In the genomic region with DNA sequence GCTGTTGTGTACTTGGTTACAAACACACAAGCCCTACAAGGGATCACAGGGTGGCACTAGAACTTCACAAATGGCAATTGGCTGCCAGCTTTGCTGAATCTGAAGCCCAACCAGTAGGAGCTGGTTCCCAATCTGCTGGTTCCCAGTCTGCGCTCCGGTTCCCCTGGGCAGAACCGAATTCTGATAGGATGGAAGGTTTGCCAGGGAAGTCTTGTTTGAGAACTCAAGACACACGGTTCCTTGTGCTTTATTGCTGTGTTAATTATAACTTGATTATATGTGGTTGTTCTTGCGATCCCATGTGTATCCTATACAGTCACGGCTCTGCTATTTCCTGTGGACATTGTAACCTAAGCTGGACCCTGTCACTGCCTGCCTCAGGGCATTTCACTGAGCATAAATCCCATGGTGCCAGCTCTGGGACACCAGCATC, we compare ENCODE assay signal across 10 mouse cellular contexts. TPM values are rescaled to one million over a fixed set of nuclear protein-coding genes. Genes with fewer than 3 reads are reported as not detected.
DNase-seq lines count a peak whose midpoint lies in the region; ATAC-seq and TF ChIP-seq lines count a peak whose summit lies in the region.
"Had no signal": no experiment of that assay in that cellular context is flagged by ENCODE, and none has a peak within 500 bp of the region (broad histone marks: within the 10 kb centered on the region; RNA-seq: fewer than 3 reads in every experiment).

No protein-coding gene starts in this region.

- H3K27ac ChIP-seq in embryonic facial prominence, embryonic 14.5 days (replicated peaks; ENCODE audit: low read depth, low read length), result no peak overlapping the region
- no peak overlapping the region for H3K27ac ChIP-seq in midbrain, embryonic 16.5 days (ENCODE audit: low read length)
- H3K27ac ChIP-seq: liver, embryonic 15.5 days had no signal

- H3K4me1 ChIP-seq in embryonic facial prominence, embryonic 14.5 days (ENCODE audit: control insufficient read depth, insufficient read depth, low read length), result no peaks in the 10 kb centered on the region
- H3K4me1 ChIP-seq in midbrain, embryonic 16.5 days (ENCODE audit: control insufficient read depth, insufficient read depth, low read length), result no peaks in the 10 kb centered on the region

- 0 out of 2 replicates have a peak, but pooled peaks have one; percentile 50 for ATAC-seq in embryonic facial prominence, embryonic 14.5 days (ENCODE audit: low read depth)
- ATAC-seq in midbrain, embryonic 16.5 days, result no peak

- H3K79me2 ChIP-seq in C2C12 (ENCODE audit: control insufficient read depth, insufficient read depth), result no peaks in the 10 kb centered on the region

- WGBS in embryonic facial prominence, embryonic 14.5 days, result 47% methylated on average over 6 of the region's 6 CpGs
- WGBS in midbrain, embryonic 16.5 days, result 82% methylated on average over 6 of the region's 6 CpGs

- peak; percentile 32 for TF ChIP-seq CTCF in C2C12 (IDR thresholded peaks at IDR 0.05; ENCODE audit: control insufficient read depth, insufficient read depth, insufficient read length)

- no peak overlapping the region; the same call in 1 of the 2 replicates for H3K9ac ChIP-seq in embryonic facial prominence, embryonic 14.5 days (ENCODE audit: low read depth, low read length)
- no peak overlapping the region for H3K9ac ChIP-seq in midbrain, embryonic 16.5 days (ENCODE audit: low read depth, low read length)
- H3K9ac ChIP-seq: liver, embryonic 15.5 days had no signal

- peak overlapping the region; percentile 26; the same call in 1 of the 2 replicates for H3K4me2 ChIP-seq in embryonic facial prominence, embryonic 14.5 days (ENCODE audit: low read depth, low read length)
- H3K4me2 ChIP-seq in midbrain, embryonic 16.5 days (ENCODE audit: low read length), result no peak overlapping the region
- H3K4me2 ChIP-seq: liver, embryonic 15.5 days had no signal

- no peaks in the 10 kb centered on the region for H3K9me3 ChIP-seq in embryonic facial prominence, embryonic 14.5 days (ENCODE audit: control insufficient read depth, low read length)
- H3K9me3 ChIP-seq in midbrain, embryonic 16.5 days (replicated peaks; ENCODE audit: control insufficient read depth, low read length, poor library complexity, severe bottlenecking), result no peaks in the 10 kb centered on the region
- H3K9me3 ChIP-seq: liver, embryonic 15.5 days had no signal

- H3K79me3 ChIP-seq in C2C12 (ENCODE audit: low read depth), result no peaks in the 10 kb centered on the region

- H3K4me3 ChIP-seq in C2C12 (ENCODE audit: insufficient read depth, poor library complexity, severe bottlenecking), result no peak overlapping the region
- H3K4me3 ChIP-seq in embryonic facial prominence, embryonic 14.5 days (ENCODE audit: low read depth, low read length), result no peak overlapping the region
- H3K4me3 ChIP-seq in midbrain, embryonic 16.5 days (ENCODE audit: low read depth, low read length), result no peak overlapping the region
- H3K4me3 ChIP-seq: liver, embryonic 15.5 days had no signal

- peak; percentile 39 for DNase-seq in gastrocnemius, adult 18-20 months (ENCODE audit: low spot score)
- DNase-seq in gastrocnemius, adult 8-10 months (ENCODE audit: low spot score in 2 of 2), result no peak
- DNase-seq in embryonic facial prominence, embryonic 14.5 days (ENCODE audit: low spot score), result peak; percentile 61
- DNase-seq in kidney, postnatal 25 days, result peak; percentile 60 to 75
- DNase-seq in urinary bladder, postnatal 14 days (ENCODE audit: low spot score), result peak; percentile 52
- DNase-seq in retina, embryonic 14.5 days (ENCODE audit: low spot score), result no peak

- H3K27me3 ChIP-seq in C2C12 (ENCODE audit: control insufficient read depth, insufficient read depth, insufficient read length), result no peaks in the 10 kb centered on the region
- no peaks in the 10 kb centered on the region for H3K27me3 ChIP-seq in embryonic facial prominence, embryonic 14.5 days (replicated peaks; ENCODE audit: control insufficient read depth, insufficient read depth, low read length)
- H3K27me3 ChIP-seq in midbrain, embryonic 16.5 days (ENCODE audit: control insufficient read depth, insufficient read depth, low read depth, low read length), result no peaks in the 10 kb centered on the region
- H3K27me3 ChIP-seq: liver, embryonic 15.5 days had no signal

- peaks cover 10% of the 10 kb centered on the region for H3K36me3 ChIP-seq in C2C12 (ENCODE audit: control insufficient read depth, insufficient read depth)
- 0 out of 2 replicates have a peak, but pooled peaks cover 4% of the 10 kb centered on the region for H3K36me3 ChIP-seq in embryonic facial prominence, embryonic 14.5 days (ENCODE audit: control insufficient read depth, insufficient read depth, low read length)
- no peaks in the 10 kb centered on the region for H3K36me3 ChIP-seq in midbrain, embryonic 16.5 days (ENCODE audit: control insufficient read depth, insufficient read depth, low read length)

- no peak overlapping the region for H3ac ChIP-seq in C2C12 (ENCODE audit: control insufficient read depth, insufficient read length, low read depth)

TF ChIP-seq in C2C12, 6 proteins besides CTCF, POLR2A, EP300 and RAD21:
- TF ChIP-seq USF1 (IDR thresholded peaks at IDR 0.05; ENCODE audit: low read depth) (no peak), FOSL1 (IDR thresholded peaks at IDR 0.05; ENCODE audit: insufficient read depth, low read length, poor library complexity, severe bottlenecking) (peak; percentile 18)

RNA-seq across cellular contexts. Expression of a gene that starts 37.6 kb away (rescaled TPM):
- not detected for total RNA-seq in gastrocnemius, adult 18-20 months (2021)
- under 1 TPM in 2 of 4 experiments, not detected in 2; 0.13 to 0.25 TPM for total RNA-seq in gastrocnemius, adult 8-10 months (2022)
- not detected for polyA plus RNA-seq in C2C12 (2012; fragmentation: generic; extraction: Trizol)
- 1.6 and 1.8 TPM in 2 replicates for polyA plus RNA-seq in embryonic facial prominence, embryonic 14.5 days (2014; fragmentation: Nextera tagmentation; extraction: Ambion mirVana)
- polyA plus RNA-seq in midbrain, embryonic 16.5 days (2015; fragmentation: Nextera tagmentation; extraction: Ambion mirVana), result not detected in 2 replicates
- total RNA-seq: ES-E14 had no signal

RNA-seq across cellular contexts. Expression of a gene that starts 52.1 kb away (rescaled TPM):
- under 1 TPM; 0.21 to 0.36 TPM for total RNA-seq in gastrocnemius, adult 18-20 months (2021)
- under 1 TPM; 0.12 to 0.72 (median 0.32) TPM for total RNA-seq in gastrocnemius, adult 8-10 months (2022)
- 0.02 TPM for polyA plus RNA-seq in C2C12 (2012; fragmentation: generic; extraction: Trizol)
- polyA plus RNA-seq in embryonic facial prominence, embryonic 14.5 days (2014; fragmentation: Nextera tagmentation; extraction: Ambion mirVana), result 1.2 and 2.3 TPM in 2 replicates
- 0.55 and 0.62 TPM in 2 replicates for polyA plus RNA-seq in midbrain, embryonic 16.5 days (2015; fragmentation: Nextera tagmentation; extraction: Ambion mirVana)
- total RNA-seq: ES-E14 had no signal

Comparison
In these comparisons a context has a peak if more than half of its experiments do, and no peak if none do; other contexts are left out.
1. DNase-seq: peak in gastrocnemius, adult 18-20 months (single experiment), embryonic facial prominence, embryonic 14.5 days (single experiment), kidney, postnatal 25 days (2 of 2) and urinary bladder, postnatal 14 days (single experiment); none in gastrocnemius, adult 8-10 months (0 of 2) and retina, embryonic 14.5 days (single experiment).